Mouse (Mus musculus) thymus, postnatal 25 days (tissue): ENCODE results near the gene Ppp1r12b.

ENCODE experiments used
- DNase-seq: peaks from one replicate; pipeline ENCODE4 v3.0.0; 2022

The Ppp1r12b gene

DNA sequence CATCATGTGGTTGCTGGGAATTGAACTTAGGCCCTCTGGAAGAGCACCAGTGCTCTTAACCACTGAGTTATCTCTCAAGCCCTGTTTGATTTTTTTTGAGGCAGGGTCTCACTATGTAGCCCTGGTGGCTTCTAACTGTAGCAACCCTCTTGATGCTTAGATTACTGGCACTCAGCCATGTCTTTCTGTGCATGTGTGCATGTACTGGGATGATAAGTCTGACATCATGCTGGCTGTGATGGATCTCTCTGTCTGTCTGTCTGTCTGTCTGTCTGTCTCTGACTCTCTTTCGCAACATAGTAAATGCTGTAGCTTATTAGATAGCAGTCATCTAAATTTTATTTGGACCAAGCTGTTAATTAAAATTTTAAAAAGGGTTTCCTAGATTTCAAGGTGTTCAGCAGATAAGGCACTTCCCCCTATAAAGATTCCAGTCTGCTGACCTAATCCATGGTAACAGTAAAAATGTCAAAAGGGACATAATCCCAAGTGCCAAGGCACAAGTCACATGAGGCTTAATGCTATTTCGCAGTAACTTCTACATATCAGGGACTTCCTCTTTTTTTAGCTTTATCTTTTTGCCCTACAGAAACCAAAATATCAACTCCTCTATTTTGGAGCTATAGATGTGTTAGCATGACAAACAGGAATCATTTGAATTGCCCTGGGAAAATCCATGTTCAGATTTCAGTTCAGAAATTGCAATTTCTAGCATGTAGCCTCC is 164.9 kb downstream of the Ppp1r12b start:
- DNase-seq = no peak

DNA sequence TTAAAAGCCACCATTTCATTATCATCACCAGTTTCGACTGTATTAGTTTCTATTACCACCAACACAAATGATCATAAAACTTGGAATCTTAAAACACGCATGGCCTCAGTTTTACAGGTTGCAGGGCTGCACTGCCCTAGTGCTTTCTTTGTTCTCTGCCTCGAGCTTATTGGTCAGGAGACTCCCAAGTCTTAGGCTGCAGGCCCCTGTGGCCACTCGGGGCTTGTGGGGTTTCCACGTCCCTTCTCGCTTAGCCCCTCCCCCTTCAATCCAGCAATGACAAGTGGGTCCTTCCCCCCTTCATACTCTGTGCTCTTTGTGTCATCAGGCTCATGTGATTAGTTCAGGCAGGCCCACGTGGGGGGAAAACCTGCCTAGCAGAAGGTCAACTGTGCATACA is 167.6 kb downstream of the Ppp1r12b start:
- no peak for DNase-seq

DNA sequence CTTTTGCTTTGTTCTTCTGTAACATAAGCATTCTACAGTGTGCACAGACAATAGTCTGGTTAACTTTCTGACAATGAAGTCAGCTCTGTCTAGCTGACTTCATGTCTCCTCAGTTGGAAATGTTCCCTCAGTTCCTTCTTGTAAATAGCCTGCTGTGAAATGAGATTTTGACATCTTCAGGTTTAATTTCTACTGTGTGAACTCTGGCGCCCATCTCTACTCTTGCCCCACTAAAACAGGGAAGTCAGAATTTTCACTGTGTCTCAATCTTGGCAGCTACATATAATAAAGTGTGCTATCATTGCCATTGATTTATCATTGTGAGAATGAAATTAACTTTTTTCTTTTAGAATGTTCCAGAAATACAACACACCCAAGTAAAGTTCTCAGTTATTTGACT is 170.8 kb downstream of the Ppp1r12b start:
- no peak for DNase-seq

DNA sequence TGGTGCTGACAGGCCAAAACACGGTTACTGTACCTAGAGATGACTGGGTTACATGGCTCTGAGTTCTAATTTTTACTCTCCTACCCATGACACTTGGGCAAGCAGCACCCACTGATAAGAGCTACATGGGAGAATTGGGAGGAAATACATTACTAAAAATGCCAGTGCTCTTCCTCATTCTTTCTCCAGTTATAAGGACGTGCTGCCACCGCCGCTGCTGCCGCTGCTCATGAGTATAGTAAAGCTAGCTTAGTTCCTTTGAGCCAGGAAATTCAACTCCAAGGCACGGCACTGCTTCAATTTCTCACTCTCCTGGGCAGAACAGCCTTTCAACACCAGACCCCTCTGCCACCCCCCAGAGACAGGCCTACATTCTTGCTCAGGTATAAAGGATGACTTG is 171.3 kb downstream of the Ppp1r12b start:
- DNase-seq = no peak

DNA sequence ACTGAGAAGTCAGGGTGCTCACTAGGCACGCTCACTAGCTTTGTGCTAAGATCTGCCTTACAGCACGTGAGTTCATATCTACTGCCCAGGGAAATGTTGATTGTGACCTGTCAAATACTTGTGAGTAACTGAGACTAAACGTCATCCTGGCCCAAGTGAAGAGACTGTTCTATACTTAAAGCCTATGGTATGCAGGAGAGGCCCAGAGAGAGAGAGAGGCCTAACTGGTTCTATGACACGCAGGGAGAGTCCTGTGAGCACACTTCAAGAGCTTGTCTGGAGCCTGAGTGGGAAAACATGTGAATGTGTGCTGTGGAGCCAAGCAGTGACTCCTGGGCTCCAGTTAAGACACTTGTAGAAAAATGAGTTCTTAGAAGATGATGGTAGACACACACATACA is 171.8 kb downstream of the Ppp1r12b start:
- no peak for DNase-seq

DNA sequence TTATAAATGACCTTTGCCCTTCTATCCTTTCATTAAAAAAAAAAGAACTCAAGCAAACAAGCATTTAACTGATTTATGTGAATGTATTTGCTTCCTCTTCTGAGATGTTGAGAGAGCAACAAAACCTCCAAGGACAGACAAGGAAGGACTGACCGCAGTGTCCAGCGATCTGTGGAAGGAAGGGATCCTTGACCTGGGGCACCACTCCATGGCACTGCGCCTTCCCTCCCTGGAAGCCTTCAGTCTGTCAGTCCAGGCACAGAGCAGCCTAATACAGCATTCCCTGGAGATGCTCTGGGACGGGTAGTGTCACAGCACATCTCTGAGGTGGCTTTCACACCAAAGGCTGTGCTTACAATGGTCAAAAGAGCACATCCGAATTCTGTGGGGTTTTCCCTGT is 172.9 kb downstream of the Ppp1r12b start:
- DNase-seq = no peak

DNA sequence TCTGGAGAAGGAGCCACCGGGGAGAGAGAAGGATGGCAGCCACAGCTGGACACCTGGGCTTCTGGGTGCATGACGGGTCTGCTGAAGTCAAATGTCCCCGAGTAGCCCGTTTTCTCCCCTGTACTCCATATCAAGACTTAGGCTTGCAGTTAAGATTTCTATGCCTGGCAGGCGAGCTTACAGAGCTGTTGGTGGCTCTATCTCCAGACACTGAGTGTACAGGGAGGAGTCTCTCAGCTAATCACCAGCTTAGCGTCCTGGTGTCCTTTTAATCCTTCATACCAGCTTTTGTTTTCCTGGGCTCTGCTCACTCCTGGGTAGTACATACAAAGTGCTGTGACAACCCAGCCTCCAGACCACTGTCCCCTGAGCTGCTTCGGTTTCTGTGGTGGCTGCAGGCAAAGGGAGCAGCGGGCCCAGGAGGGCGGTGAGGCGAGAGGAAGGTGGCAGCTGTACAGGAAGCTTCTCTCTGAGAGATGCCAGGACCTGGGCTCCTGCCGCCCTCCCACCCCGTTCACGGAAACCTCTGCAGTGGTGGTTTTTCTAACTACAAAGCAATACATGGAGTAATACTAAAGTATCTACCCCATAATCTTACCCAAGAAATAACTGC is 177.7 kb downstream of the Ppp1r12b start:
- peak; percentile 38 for DNase-seq

DNA sequence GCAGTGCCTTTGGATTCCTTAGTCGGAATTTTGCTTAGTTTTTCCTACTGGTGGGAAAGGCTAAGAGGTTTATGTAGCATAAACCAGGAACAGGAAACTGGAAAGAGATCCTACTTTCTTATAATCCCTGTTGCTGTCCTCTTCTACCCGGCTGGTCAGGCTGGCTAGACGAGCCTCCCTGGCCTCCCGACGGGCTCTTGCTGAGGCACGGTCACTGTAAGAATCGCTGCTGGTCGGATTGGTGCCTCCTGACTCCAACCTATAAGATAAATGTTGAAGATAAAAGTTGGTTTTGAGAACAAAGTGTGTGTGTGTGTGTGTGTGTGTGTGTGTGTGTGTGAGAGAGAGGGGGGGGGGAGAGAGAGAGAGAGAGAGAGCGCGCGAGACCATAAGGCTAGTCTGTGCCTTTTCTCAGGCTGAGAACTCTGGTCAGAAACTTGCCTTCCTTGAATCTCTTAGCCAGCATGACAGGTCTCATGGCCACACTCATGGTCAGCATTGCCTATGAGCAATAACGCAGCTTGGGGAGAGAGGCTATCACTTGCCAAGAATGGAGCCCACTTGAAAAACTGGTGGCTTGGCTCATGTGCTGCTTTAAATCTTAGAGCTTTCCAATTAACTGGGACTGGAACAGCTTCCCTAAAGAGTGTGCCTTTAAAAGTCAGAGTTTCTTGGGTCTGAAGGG is 178.4 kb downstream of the Ppp1r12b start:
- DNase-seq = no peak

DNA sequence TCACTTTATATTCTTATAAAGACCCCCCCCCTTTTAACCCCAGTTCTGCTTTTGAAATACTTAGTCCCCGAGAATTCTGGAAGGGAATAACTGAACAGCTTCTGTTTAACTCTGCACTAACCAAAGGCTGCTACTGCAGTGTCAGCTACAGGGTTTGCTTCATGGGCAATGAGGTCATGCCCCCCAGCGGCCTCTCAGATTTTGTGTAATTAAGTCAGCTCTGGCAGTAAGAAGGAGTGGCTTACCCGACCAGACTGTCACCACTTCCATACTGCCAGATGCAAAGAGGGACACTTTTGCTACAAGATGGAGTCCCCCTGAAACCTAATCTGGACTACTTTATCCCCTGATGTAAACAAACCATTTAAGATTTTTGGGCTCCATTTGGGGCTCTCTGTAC is 180.1 kb downstream of the Ppp1r12b start:
- DNase-seq = no peak

DNA sequence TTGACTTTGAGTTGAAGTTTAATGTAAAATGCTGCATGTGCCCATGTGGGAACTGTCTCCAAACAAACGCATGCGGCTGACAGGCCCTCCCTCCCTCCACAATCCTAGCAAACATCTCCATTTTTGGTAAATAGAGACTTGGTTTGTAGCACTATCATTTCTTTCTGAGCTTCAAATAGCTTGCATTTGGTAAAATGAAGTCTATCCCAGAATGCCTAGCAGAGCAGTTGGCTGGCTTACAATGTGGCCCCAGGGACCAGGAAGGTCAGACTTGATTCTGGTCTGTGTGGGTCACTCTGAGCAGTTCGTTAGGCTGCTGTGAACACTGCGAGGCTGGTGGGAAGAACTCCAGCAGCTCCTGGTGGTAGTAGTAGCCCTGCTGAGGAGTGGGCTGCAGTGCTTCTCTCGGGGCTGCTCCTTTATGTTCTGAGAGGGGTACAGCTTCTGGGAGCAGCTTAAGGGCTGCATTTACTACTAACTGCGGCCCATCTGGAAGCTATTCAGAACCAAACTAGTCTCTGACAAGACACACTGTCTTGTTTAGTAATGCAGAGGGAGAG is 180.9 kb downstream of the Ppp1r12b start:
- no peak for DNase-seq

DNA sequence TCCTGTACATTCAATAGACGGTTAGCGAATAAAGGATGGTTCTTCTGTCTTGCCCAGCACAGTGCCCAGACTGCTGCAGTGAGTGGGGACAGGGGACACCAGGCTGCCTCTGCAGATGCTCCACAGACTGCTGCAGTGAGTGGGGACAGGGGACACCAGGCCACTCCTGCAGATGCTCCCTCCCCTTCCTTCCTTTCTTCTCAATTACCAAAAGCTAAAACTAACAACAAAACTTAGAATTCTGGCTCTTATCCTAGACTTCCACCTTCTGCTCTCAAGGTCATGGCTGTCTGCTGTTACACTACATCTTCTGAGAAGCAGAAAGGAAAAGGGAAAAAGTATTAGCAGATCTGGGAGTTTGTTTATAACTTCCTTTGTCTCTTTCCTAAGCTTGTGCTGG is 181.5 kb downstream of the Ppp1r12b start:
- DNase-seq = no peak

DNA sequence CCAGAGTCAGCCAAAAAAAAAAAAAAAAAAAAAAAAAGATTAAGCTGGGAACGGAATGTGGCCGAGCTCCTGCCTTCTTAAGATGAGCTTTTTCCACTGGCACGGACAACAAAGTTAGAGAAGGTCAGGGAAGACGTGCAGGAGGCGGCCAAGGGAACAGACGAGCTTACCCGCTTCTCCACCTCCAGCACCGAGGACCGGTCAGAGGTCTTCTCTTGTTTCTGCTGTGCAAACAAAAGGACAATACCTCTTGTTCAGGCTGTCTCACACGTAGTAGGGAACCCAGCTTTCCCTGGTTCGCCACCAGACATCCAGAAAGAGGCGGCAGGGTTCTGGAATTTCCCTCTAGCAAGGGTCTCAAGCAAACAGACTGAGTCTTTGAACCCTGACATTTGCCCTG is 182.5 kb downstream of the Ppp1r12b start:
- DNase-seq = no peak

DNA sequence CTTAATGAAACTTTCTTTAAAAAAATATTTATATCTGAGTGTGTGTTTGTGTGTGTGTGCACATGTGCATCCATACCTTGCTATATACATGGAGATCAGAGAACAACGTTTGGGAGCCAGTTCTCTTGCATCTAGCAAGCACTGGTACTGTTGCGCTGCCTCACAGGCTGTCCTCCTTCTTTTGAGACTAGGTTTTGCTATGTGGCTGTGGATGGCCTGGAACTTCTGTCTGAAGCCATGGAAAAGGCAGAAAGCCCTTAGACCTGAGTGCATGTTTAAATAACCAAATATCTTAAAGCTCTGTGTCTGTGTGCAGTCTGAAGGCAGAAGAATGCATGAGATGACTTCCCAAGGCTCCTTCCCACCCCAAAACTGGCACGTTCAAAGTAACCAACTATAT is 182.9 kb downstream of the Ppp1r12b start:
- no peak for DNase-seq

DNA sequence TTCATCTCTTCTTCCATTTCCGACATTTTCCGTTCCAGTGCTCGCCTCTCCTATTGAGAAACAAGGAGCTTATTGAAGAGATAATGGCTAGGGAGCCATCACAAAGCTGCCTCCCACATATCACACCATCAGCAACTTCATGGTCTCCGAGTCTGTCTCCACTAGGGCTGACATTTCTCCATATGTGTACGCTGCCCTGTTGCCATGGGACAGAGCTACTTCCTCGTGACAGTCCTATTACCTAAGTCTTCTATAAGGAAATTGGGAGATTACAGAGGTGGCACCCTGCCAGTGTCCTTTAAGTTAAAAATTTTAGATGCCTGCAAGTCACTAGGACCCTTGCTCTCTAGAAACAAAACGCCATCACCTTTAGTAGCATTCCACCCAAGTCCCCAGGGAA is 183.7 kb downstream of the Ppp1r12b start:
- no peak for DNase-seq

DNA sequence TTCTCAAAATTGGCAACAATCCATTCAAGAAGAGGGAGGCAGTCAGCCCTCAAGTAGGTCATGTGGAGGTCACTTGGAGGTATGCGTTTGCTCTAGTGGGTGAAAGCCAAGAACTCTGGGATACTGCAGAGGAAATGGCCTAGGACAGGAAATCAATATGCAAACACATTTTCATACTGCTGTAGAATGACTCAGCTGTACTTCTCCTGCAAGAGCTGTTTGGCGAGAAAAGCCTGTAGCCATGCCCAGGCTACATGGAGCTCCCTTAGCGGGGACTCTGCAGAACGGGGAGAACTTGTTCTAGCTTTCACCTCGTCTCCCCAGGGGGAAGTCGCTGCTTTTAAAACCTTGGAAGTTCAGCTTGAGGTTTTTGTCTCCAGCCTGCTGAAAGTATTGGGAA is 184.4 kb downstream of the Ppp1r12b start:
- DNase-seq = no peak

DNA sequence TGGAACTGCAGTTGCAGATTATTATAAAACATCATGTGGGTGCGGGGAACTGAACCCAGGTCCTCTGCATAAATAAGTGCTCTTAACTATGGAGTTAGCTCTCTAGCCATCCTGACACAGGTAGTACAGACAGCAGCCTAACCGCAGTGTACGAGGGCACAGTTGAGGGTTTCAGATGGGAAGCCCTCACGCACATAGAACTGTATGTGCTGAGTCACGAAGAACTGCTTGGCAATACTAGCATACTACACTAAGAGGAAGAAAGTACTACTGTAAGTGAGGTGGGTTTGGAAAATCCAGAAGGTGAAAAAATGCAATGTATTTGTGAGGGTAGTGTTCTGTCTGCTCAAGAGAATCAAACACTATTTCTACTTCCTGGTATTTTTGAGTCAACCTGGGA is 185.4 kb downstream of the Ppp1r12b start:
- no peak for DNase-seq

DNA sequence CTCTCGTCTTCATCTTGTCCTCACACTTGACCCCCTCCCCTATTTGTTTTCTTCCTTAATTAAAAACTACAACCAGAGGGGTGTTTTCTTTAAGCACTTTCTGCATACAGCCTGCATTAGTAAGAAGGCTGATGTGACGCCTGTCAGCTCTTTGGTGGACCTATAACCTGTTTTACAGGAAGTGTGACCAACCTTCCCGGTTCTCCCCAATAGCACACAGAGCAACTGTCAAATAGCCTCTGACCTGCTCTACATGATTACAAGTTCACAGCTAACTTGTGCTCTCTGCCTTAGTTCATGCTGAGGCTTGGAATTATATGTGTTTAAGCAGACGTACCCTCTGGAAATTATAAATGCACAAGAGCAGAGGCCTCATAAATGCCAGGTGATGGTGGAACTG is 189.3 kb downstream of the Ppp1r12b start:
- DNase-seq = no peak

DNA sequence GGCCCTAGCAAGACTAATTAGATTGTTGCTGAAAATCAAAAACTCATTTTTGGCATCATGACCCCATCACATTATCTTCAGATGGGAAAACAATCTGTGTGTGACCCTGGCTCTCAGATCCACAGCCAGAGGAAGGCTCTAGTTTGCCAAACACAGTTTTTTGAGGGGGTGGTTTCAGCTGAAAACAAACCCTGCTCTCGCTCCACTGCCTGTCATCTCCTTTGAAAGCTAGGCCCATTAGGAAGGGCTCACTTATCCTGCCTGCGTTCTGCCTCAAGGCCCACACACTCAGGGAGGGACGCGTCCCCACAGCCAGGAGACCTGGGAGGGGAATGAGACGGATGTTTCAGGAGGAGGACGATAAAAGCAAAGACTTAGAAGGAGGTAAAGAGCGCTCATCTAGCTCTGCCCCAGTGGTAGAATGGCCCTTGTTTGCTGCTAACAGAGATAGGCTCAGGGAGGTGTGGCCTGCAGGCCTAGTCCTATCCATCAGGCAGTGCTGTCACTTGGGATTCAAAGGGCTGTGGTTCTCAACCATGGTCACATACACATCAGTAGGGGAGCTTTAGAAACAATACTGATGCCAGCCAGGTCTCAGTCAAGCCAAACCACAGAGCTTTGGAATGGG is 190.8 kb downstream of the Ppp1r12b start:
- no peak for DNase-seq

DNA sequence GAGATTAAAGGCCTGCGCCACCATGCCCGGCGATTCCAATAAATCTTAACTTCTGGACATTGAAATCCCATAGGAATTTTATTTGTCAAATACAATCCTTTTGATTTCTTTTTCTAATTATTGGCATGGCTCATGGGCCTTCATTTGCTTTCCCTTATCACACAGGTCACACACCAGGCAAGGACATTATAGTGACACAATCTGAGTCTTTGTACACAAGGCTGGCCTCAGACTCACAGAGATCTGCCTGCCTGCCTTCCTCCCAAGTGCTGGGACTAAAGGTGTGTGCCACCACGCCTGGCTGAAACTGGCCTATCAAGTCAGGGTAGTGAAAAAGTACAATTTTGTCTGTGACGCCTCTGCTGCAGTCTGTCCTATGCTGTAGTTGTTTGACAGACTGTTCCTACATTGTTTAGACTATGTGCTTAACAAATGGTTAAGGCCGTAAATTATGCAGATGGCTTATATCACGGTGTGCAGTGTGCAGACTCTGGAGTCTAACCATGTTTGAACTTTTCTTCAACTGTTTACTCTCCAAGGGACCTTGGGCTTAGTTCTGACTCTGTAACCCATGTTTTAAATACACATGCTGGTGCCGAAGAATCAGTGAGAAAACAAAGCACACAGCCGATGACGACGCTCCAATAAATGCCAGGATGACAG is 191.8 kb downstream of the Ppp1r12b start:
- no peak for DNase-seq

DNA sequence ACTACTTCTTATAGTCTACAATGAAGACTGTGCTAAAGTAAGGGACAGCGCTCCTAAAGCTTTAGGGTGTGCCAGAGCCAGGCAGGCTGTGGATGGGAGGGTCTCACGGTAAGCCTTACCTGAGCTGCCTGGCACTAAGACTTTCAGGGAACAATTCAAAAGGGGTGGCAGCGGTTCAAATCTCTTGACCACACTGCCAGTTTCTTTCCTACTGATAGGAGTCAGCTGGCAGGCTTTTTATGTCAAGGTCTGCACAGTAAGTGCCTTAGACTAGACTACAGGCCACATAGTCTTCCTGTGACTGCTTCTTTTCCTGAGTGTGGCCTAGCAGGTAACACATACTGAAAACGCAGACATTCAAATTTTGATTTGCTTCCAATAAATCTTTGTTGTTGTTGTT is 192.5 kb downstream of the Ppp1r12b start:
- no peak for DNase-seq

DNA sequence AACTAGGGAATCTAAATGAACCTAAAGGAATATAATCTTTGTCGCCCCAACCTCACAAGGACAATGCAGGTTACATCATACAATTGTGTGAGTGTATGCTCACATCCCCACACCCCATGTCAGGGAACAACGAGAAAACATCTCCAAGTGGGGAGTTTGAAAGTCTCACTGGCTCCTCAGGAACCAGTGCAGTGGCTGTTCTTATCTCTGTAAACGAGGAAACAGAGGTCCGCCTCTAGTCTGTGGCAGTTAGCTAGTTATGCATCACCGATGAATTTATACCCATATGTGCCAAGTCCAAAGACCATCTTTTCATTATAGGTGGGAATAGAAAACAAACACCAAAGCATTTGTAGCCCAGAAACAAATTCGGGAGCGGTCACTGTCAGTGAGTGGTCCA is 194.2 kb downstream of the Ppp1r12b start:
- no peak for DNase-seq

DNA sequence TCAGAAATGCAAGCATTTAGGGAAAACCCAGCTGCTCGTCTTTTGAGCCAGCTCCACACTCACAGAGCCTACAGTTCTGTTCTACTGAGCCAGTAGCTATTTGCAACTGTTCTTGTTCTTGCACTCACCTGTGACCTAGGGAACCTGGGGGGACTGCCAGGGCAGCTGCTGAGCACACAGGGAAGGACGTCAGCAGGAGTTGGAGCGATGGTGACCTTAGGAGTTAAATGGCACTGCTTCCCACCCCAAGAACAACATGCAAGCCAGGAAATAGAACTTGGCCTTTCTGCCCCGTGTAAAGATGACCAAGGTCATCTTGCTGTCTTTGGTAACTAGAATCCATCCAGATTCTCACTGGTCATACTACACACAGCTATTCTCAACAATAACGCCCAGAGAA is 195.1 kb downstream of the Ppp1r12b start:
- no peak for DNase-seq

DNA sequence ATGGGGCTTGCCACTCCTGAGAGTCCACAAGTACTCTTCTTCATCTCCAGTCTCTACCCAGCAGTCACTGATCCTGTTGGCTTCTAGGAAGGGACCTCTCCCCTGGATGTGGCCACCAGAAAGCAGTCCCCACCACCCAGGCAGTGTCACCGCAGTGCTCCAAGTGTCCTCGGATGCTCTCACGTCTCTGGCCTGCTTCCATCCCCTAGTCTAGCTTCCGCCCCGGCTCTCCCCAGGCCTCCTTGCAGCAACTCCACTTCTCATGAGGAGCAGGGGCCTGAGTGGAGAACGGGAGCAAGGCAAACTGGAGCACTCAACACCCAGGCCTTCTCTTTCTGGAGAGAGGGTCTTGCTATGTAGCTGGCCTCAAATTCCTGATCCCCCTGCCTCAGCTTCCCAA is 196.6 kb downstream of the Ppp1r12b start:
- no peak for DNase-seq
